Mouse (Mus musculus): Measurements from ENCODE around the gene Insm1.

Gene Insm1

GRCm38 (mm10) chr2:146262966-146263365, 41.2 kb downstream of the Insm1 start:
- DNase-seq (ENCODE audit: low spot score), result no peak

GRCm38 (mm10) chr2:146265045-146265444, 43.3 kb downstream of the Insm1 start:
- peak; percentile 29 for DNase-seq (ENCODE audit: low spot score)

DNA sequence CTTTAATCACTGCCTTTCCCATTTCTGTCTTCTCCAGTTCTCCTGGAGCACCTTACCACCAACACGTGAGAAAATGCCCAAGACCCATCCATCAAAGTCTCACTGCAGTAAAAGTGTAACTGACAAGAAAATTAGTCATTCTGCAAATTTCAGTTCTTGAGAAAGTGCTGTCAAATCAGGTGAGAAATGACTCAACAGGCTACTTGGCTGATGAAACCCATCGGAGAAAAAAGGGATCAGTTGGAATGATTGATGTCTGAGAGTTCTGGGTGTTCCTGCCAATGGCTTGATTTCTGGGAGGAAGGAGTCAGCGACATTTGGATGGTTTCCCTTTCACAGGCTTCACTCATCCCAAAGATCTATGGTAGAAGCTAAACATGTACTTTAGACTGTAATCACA, 44.8 kb downstream of the Insm1 start:
- no peak for DNase-seq (ENCODE audit: low spot score)
